Mouse (Mus musculus) forebrain, embryonic 10.5 days (tissue): Measurements from ENCODE around the gene Pnrc1. TPM values are rescaled to one million over a fixed set of nuclear protein-coding genes. Genes with fewer than 3 reads are reported as not detected.
A peak's percentile ranks its signal among the peaks of the same experiment; 100 is the strongest.
"Not testable (repeated sequence)": the region's sequence is repeated elsewhere in the genome, so short reads cannot be mapped to it uniquely, and the experiment has no call there.

Experiments
- DNase-seq: peaks from one replicate; pipeline ENCODE4 v3.0.0-alpha.2; 2017; ENCODE audit warnings: low spot score; ENCODE audit errors: extremely low spot score
- H3K27ac ChIP-seq: fragments of 300-500 bp; sonication (generic); 2 replicates; pipeline ENCODE4 v1.5.1; 2016; ENCODE audit warnings: mild to moderate bottlenecking
- H3K27me3 ChIP-seq: fragments of 300-500 bp; sonication (generic); 2 replicates; pipeline ENCODE4 v1.6.1; 2016; ENCODE audit warnings: mild to moderate bottlenecking; ENCODE audit not compliant: poor library complexity, severe bottlenecking
- H3K36me3 ChIP-seq: fragments of 300-500 bp; sonication (generic); replicated peaks from 2 replicates; pipeline ENCODE4 v1.6.1; 2016; ENCODE audit warnings: mild to moderate bottlenecking, moderate library complexity
- H3K4me1 ChIP-seq: fragments of 300-500 bp; sonication (generic); 2 replicates; pipeline ENCODE4 v1.6.1; 2016
- H3K4me3 ChIP-seq: fragments of 300-500 bp; sonication (generic); 2 replicates; pipeline ENCODE4 v1.5.1; 2016; ENCODE audit warnings: mild to moderate bottlenecking, moderate library complexity
- H3K9me3 ChIP-seq: fragments of 300-500 bp; sonication (generic); 2 replicates; pipeline ENCODE4 v1.6.1; 2016; ENCODE audit warnings: mild to moderate bottlenecking, moderate library complexity
- WGBS: fragments of 180-500 bp; shearing (Covaris S2); methylation state at CpG from one replicate; pipeline ENCODE4 v1.1.7; 2016; 5-methylcytosine and 5-hydroxymethylcytosine counted together
- polyA plus RNA-seq: library from polyadenylated mRNA; unstranded; fragments of >200 nt; fragmentation: Nextera tagmentation; extraction: Ambion mirVana; gene quantifications from 2 replicates; pipeline ENCODE4 v1.2.1, GENCODE M21; 2016

Pnrc1 gene
- polyA plus RNA-seq = 51.6 and 56.2 TPM in 2 replicates

DNA sequence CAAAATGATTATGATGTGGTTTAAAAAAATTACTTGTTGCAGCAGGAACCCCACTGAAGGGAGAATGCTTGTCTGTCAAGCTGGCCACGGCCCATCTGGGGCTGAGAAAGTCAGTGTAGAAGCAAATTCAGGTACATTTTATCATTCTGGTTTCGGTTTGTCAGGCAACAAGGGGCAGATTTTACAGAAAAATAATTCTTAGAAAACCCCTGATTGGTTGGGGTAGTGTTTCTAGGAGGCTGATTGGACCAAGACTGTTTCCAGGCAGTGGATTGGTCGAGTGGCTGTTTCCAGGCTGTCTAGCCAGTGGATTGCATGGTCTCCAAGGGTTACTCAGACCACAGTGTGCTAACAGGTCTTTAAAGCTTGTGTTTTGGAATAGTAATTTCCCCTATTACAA, at the start of gene Pnrc1:
TSS of gene Pnrc1 (minus strand) at position 162 of the 400 bp plus-strand sequence.
- Histone ChIP-seq H3K36me3 (no peaks in the 10 kb centered on the region), H3K4me1 (no peaks in the 10 kb centered on the region), H3K27ac (no peak within 1 kb of the TSS), H3K4me3 (no peak within 1 kb of the TSS), H3K27me3 (no peaks in the 10 kb centered on the region; the same call in 1 of the 2 replicates), H3K9me3 (no peaks in the 10 kb centered on the region)
- 81% methylated on average over 3 of the region's 3 CpGs for WGBS
- no peak for DNase-seq

- WGBS = 91% methylated on average over 1 of the region's 1 CpGs
- Histone ChIP-seq H3K4me3 (no peak overlapping the region), H3K36me3 (peaks cover 87% of the 10 kb centered on the region), H3K27ac (no peak overlapping the region), H3K27me3 (no peaks in the 10 kb centered on the region), H3K9me3 (no peaks in the 10 kb centered on the region), H3K4me1 (no peaks in the 10 kb centered on the region)
- no peak for DNase-seq
These were observed 48.0 kb upstream of the Pnrc1 start for GRCm38 (mm10) chr4:33337999-33338398.

GRCm38 (mm10) chr4:33332956-33333455, 43.0 kb upstream of the Pnrc1 start:
- no peaks in the 10 kb centered on the region for H3K27me3 ChIP-seq
- DNase-seq = no peak
- no peaks in the 10 kb centered on the region for H3K9me3 ChIP-seq
- no peak overlapping the region for H3K27ac ChIP-seq
- WGBS = 93% methylated on average over 1 of the region's 1 CpGs
- peaks cover 86% of the 10 kb centered on the region for H3K36me3 ChIP-seq
- no peaks in the 10 kb centered on the region for H3K4me1 ChIP-seq
- no peak overlapping the region for H3K4me3 ChIP-seq

GRCm38 (mm10) chr4:33331147-33331546, 41.2 kb upstream of the Pnrc1 start:
- Histone ChIP-seq H3K9me3 (no peaks in the 10 kb centered on the region), H3K27me3 (no peaks in the 10 kb centered on the region), H3K4me3 (no peak overlapping the region), H3K4me1 (no peaks in the 10 kb centered on the region), H3K27ac (no peak overlapping the region), H3K36me3 (peaks cover 91% of the 10 kb centered on the region)
- 95% methylated on average over 4 of the region's 4 CpGs for WGBS
- no peak for DNase-seq

DNA sequence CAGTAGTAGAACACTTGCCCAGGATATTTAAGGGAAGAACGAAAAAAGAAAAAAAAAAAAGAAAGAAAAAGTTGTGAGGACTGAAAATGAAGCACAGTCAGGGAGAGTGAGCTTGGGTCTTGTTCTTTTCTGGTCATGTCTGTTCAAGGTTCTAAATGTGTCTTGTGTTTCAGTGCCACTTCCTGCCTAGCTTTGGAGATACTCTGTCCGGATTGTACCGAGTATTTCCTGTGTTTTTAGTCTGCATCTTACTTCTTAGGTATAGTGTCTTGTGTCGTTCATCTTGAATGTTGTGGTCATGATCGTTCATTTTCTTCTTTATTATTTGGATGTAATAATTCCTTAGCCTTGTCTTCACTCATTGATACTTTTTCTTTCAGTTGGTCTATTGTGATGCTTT, 25.9 kb upstream of the Pnrc1 start:
- H3K4me1 ChIP-seq = peaks cover 10% of the 10 kb centered on the region
- H3K27ac ChIP-seq = no peak overlapping the region
- no peaks in the 10 kb centered on the region for H3K9me3 ChIP-seq
- H3K27me3 ChIP-seq = no peaks in the 10 kb centered on the region
- DNase-seq = no peak
- H3K36me3 ChIP-seq = peaks cover 30% of the 10 kb centered on the region
- H3K4me3 ChIP-seq = no peak overlapping the region
- WGBS = 88% methylated on average over 5 of the region's 5 CpGs

- not testable (repeated sequence) for H3K27ac ChIP-seq, H3K9me3 ChIP-seq, H3K27me3 ChIP-seq, H3K4me3 ChIP-seq, DNase-seq
- Histone ChIP-seq H3K36me3 (peaks cover 20% of the 10 kb centered on the region), H3K4me1 (peaks cover 12% of the 10 kb centered on the region)
- 96% methylated on average over 7 of the region's 8 CpGs for WGBS
These were observed 24.2 kb upstream of the Pnrc1 start for GRCm38 (mm10) chr4:33314150-33314549.

DNA sequence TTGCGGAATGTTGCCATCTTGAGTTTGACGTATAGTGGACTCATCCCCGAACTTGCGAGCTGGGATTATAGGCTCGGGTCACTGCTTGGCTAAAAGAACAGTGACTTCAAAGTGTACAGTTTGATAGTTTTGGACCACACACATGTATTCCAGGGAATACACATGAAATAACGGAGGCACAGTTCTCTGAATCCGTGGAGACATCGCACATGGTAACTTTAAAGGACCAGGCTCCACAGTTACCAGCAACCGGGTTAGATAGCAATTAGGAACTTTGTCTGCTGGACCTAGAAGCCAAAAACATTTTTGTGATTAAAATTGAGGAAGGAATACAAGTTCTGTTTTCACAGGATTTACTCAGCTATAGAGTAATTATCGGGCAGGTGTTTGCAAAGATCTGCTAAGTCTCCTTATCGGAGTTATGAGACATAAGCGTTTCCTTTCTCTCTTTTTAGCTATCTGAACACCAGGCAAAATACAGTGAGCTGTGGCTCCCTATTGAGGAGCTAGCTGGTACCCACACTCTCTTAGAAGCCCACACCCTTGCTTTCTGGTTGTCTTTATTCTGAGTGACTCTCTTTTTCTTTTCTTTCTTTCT, 21.0 kb upstream of the Pnrc1 start:
- Histone ChIP-seq H3K4me1 (peaks cover 12% of the 10 kb centered on the region), H3K36me3 (peaks cover 9% of the 10 kb centered on the region), H3K4me3 (peak overlapping the region; percentile 93), H3K9me3 (no peaks in the 10 kb centered on the region), H3K27ac (peak overlapping the region; percentile 90), H3K27me3 (no peaks in the 10 kb centered on the region)
- DNase-seq = no peak
- WGBS = 24% methylated on average over 12 of the region's 12 CpGs

GRCm38 (mm10) chr4:33309764-33310757, 20.1 kb upstream of the Pnrc1 start, which contains the start of gene Rngtt:
Rngtt (plus strand) TSS chr4:33310311.
- H3K27ac ChIP-seq = peak within 1 kb of the TSS; percentile 90
- DNase-seq = peak; percentile 95

DNA sequence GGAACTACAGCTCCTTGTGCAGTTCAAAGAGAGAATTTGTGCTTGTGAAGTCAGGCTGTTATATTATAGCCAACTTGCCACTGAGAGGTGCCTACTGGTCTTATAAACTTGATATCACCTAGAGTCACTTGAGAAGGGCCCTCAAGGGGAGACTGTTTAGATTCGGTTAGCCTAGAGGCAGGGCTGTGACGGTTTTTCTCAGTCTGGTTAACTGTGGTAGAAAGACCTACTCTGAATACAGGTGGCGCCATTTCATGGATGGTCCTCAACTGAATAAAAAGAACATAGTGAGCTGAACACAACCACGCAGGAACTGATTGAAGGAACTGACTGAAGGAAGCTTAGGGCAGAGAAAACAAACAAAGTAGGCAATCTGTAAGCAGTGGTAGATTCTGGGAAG, 17.2 kb upstream of the Pnrc1 start:
- H3K4me3 ChIP-seq = no peak overlapping the region
- 79% methylated on average over 4 of the region's 4 CpGs for WGBS
- no peak for DNase-seq
- peaks cover 12% of the 10 kb centered on the region for H3K4me1 ChIP-seq
- H3K9me3 ChIP-seq = peaks cover 12% of the 10 kb centered on the region
- no peaks in the 10 kb centered on the region for H3K27me3 ChIP-seq
- H3K27ac ChIP-seq = no peak overlapping the region
- 0 out of 2 replicates have a peak, but pooled peaks cover 3% of the 10 kb centered on the region for H3K36me3 ChIP-seq

More at GRCm38 (mm10) chr4:33309764-33310757, 20.1 kb upstream of the Pnrc1 start, which contains the start of gene Rngtt:
- WGBS = 4% methylated on average over 60 of the region's 60 CpGs
- Histone ChIP-seq H3K36me3 (peaks cover 9% of the 10 kb centered on the region), H3K27me3 (no peaks in the 10 kb centered on the region), H3K9me3 (no peaks in the 10 kb centered on the region), H3K4me1 (peaks cover 12% of the 10 kb centered on the region), H3K4me3 (peak within 1 kb of the TSS; percentile 93)

DNA sequence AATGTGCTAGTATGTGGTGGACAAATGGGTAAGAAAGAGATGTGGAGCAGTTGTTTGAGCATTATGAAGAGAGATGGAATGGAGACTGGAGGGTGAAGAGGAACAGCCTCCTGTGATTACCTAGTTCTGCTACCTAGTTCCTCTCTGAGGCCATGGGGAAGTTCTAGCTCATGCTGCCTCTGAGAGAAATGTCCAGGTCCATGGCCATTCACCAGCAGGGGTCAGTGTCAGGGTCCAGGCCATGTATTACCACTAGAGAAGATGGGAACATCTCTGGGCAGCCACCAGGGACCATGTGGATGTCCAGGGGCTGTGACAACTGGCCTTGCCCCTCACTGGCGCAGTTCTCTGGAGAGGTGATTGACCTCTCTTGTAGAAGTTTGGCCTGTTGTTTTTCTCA, 13.1 kb upstream of the Pnrc1 start:
- H3K36me3 ChIP-seq = no peaks in the 10 kb centered on the region
- no peak overlapping the region for H3K27ac ChIP-seq
- 83% methylated on average over 1 of the region's 1 CpGs for WGBS
- peaks cover 15% of the 10 kb centered on the region for H3K9me3 ChIP-seq
- no peaks in the 10 kb centered on the region for H3K27me3 ChIP-seq
- H3K4me3 ChIP-seq = no peak overlapping the region
- H3K4me1 ChIP-seq = no peaks in the 10 kb centered on the region
- no peak for DNase-seq

DNA sequence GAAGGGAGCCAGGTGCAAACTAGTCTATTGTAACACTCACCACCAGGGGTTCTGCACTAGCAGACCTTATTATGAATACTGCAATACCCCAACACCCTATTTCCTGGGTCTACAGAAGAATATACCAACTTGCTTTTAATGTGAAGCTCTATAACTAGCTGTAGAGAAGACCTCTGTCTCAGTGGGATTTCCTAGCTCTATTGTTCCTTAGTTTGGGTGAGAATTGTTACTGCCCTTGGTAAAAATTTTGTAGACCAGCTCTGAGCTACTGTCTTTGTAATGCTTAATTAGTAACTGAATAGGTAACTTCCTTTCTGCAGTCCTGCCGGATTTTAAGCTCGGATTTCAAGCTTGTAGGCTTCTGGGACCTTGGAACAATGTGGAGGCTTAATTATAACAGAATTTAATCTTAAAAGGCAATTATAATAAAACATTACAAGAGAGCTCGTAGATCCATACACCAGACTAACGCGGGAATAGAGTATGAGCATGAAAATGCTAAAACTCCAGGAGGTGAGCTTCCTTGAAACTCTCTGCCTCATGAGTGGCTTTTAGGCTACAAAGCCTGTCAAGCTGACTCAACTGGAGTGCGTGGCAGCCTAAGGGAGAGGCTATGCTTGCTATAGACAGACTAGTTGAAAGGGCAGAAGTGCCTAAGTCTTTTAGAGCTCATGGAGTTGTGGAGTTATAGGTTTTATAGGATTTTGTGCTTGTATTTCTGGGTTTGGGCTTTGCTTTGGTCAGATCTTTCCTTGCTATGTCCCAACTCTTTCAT, 11.1 kb upstream of the Pnrc1 start:
- 84% methylated on average over 6 of the region's 6 CpGs for WGBS
- H3K36me3 ChIP-seq = not testable (repeated sequence)

More for the DNA sequence above, 11.1 kb upstream of the Pnrc1 start:
- not testable (repeated sequence) for DNase-seq, H3K4me1 ChIP-seq, H3K27me3 ChIP-seq, H3K4me3 ChIP-seq, H3K27ac ChIP-seq
- H3K9me3 ChIP-seq = peaks cover 15% of the 10 kb centered on the region
